Mouse (Mus musculus) embryonic fibroblast, embryonic 13.5 days (primary cell): ENCODE data around the gene C1ql4.

Experiments
- CTCF ChIP-seq: IDR thresholded peaks from 2 replicates; pipeline ENCODE4 v1.5.1; 2011; ENCODE audit warnings: mild to moderate bottlenecking, control low read depth, low read length, moderate library complexity, borderline replicate concordance; ENCODE audit not compliant: insufficient read depth
- POLR2A ChIP-seq: IDR thresholded peaks from 2 replicates; pipeline ENCODE4 v1.6.1; 2011; ENCODE audit warnings: low read depth, mild to moderate bottlenecking, control low read depth, low read length, moderate library complexity

- TF ChIP-seq CTCF (no peak), POLR2A (no peak)
Observed at GRCm38 (mm10) chr15:99112843-99113395, 25.3 kb upstream of the C1ql4 start.
